Mouse (Mus musculus) kidney, adult 2 months (tissue): ENCODE data around the gene Ado. TPM values are rescaled to one million over a fixed set of nuclear protein-coding genes. Genes with fewer than 3 reads are reported as not detected.

Experiments used
- DNase-seq: peaks from one replicate; pipeline ENCODE4 v3.0.0; 2021
- H3K27ac ChIP-seq: fragments of 200-500 bp; 2 replicates; pipeline ENCODE4 v1.5.1; 2012; ENCODE audit warnings: low read depth, low read length, control low read depth, inconsistent platforms; ENCODE audit not compliant: insufficient read depth
- H3K27me3 ChIP-seq: fragments of 200-500 bp; replicated peaks from 2 replicates; pipeline ENCODE4 v1.6.1; 2012; ENCODE audit warnings: mild to moderate bottlenecking, moderate library complexity, low read length, inconsistent platforms; ENCODE audit not compliant: control insufficient read depth, insufficient read depth
- H3K36me3 ChIP-seq: fragments of 200-500 bp; 2 replicates; pipeline ENCODE4 v1.6.1; 2012; ENCODE audit warnings: mild to moderate bottlenecking, moderate library complexity, low read length, inconsistent platforms; ENCODE audit not compliant: control insufficient read depth, insufficient read depth
- H3K4me1 ChIP-seq: fragments of 200-500 bp; 2 replicates; pipeline ENCODE4 v1.6.1; 2011; ENCODE audit warnings: low read length; ENCODE audit not compliant: control insufficient read depth, insufficient read depth
- H3K4me3 ChIP-seq: fragments of 200-500 bp; 2 replicates; pipeline ENCODE4 v1.5.1; 2011; ENCODE audit warnings: mild to moderate bottlenecking, low read depth, low read length, control low read depth; ENCODE audit not compliant: insufficient read depth
- CTCF ChIP-seq: fragments of 200-500 bp; conservative IDR thresholded peaks from 2 replicates; pipeline ENCODE4 v1.5.1; 2011; ENCODE audit warnings: low read depth, mild to moderate bottlenecking, control low read depth, low read length, moderate library complexity, mixed read lengths; ENCODE audit not compliant: insufficient read depth, insufficient read length
- POLR2A ChIP-seq: fragments of 200-500 bp; IDR thresholded peaks from one replicate; pipeline ENCODE4 v1.6.1; 2011; ENCODE audit warnings: low read depth, low read length, control low read depth
- WGBS: fragments of 180-500 bp; shearing (Covaris S2); methylation state at CpG from one replicate; pipeline ENCODE4 v1.1.7; 2018; 5-methylcytosine and 5-hydroxymethylcytosine counted together
- polyA plus RNA-seq: library from polyadenylated mRNA; depleted of rRNA; stranded (reverse); fragments of >200 nt; gene quantifications from 2 replicates; pipeline ENCODE4 v1.2.3, GENCODE M21; 2012; rRNA removed

The Ado gene
- 7.7 and 10.1 TPM in 2 replicates for polyA plus RNA-seq

DNA sequence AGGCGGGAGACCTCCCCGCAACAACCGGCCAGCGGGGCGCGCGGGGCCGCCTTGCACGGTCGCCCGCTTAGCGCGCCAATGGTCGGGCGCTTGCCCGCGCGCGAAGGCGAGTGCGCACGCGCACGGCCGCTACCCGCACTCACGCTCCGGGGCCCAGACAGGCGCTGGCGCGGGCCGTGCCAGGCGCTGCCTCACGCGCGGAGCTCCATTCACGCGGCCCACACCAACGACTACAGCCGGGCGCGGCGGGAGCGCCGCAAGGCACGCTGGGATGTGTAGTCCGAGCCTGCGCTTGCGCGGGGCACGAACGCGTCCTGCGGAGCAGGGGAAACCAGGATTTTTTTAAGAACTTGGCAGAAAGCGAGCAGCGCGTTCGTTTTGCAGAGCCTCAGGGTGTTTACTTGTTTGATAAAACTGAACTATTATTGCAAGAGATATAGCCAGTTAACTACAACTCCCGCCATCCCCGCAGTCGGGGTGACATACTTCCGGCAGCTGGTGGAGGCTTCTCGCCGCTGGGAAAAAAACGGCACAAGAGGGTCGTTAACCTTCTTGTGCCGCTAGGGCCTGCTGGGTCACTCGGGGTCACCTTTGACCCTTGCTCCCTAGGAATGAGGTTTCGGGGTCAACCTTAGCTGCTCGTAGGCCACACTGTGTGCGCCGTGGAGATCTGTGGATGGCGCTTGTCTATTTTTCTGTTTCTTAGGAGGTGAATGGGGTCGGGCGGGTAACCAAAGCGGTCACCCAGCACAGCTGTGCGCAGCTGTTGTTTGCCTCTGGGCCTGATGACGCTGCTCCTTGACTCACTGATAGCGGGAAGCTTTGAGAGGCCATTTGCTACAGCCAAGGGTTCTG, at the start of gene Ado:
TSS of gene Ado (minus strand) at position 79 of the 855 bp plus-strand sequence.
- TF ChIP-seq CTCF (0 out of 2 replicates have a peak, but pooled peaks have one; percentile 12), POLR2A (no peak)
- WGBS: under 1% methylated on average over 79 of the region's 79 CpGs
- DNase-seq: peak; percentile 94

DNA sequence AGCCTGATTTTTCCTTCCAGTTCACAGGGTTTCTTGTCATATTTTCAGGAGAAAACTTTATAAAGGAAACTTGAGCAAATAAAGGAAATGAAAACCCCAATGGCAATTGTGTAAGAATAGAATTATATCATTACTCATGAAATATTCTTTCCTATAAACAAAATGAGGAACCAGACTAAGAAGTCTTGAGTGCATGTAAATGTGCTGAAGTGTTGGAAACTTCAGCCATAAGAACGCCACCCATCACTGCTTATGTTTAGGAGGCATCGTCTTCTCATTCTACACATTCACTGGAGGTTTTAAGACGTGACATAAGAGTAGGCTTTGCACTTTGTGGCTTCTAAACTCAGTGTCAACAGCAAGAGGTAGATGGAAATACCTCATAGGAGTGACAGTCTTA, 46.5 kb upstream of the Ado start:
- no peak for DNase-seq
- H3K4me1 ChIP-seq: no peaks in the 10 kb centered on the region
- H3K36me3 ChIP-seq: no peaks in the 10 kb centered on the region
- H3K27me3 ChIP-seq: no peaks in the 10 kb centered on the region
- no peak overlapping the region for H3K27ac ChIP-seq
- no peak overlapping the region for H3K4me3 ChIP-seq
- TF ChIP-seq POLR2A: no peak
- no peak for TF ChIP-seq CTCF
- WGBS: 91% methylated on average over 3 of the region's 3 CpGs

More for the DNA sequence above, at the start of gene Ado:
- Histone ChIP-seq H3K27ac (peak within 1 kb of the TSS; percentile 94), H3K4me1 (peaks cover 3% of the 10 kb centered on the region; the same call in 1 of the 2 replicates), H3K27me3 (no peaks in the 10 kb centered on the region), H3K4me3 (peak within 1 kb of the TSS; percentile 58), H3K36me3 (no peaks in the 10 kb centered on the region)

DNA sequence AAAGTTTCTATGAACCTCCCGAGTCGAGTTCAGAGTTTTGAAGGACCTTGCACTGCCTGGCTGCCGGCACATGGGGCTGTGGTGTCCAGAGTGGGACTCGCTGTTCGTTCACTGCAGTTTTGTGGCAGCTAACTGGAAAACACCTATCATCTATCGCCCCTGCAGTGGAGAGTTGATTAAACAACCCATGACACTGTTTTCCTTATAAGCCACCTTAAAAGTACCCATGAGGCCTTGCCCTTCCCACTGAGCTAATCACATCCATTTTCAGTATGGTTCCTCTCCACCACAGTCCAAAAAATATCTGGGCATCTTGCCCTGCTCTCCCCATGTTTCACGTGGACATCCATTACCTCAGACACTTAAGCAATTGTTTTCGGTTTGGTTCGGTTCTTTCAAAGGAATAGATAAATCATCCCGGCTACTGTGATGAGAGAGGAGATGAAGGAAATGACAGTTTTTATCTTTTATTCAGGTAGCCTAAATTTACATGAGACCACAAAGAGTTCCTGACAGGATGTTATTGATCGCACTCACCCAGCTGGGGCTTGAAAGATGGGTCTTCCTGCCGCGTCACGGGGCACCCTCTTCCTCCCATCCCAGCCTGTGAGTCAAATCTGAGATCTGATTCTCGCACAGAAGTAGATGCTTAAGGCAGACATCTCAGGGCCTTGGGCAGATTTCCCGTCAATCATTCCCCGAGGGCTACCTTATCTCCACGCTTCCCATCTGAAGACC, 37.3 kb upstream of the Ado start:
- TF ChIP-seq CTCF (no peak), POLR2A (no peak)
- no peak overlapping the region for H3K27ac ChIP-seq
- no peak overlapping the region for H3K4me3 ChIP-seq
- no peaks in the 10 kb centered on the region for H3K27me3 ChIP-seq
- 87% methylated on average over 18 of the region's 18 CpGs for WGBS
- no peaks in the 10 kb centered on the region for H3K36me3 ChIP-seq
- no peak for DNase-seq
- H3K4me1 ChIP-seq: no peaks in the 10 kb centered on the region

DNA sequence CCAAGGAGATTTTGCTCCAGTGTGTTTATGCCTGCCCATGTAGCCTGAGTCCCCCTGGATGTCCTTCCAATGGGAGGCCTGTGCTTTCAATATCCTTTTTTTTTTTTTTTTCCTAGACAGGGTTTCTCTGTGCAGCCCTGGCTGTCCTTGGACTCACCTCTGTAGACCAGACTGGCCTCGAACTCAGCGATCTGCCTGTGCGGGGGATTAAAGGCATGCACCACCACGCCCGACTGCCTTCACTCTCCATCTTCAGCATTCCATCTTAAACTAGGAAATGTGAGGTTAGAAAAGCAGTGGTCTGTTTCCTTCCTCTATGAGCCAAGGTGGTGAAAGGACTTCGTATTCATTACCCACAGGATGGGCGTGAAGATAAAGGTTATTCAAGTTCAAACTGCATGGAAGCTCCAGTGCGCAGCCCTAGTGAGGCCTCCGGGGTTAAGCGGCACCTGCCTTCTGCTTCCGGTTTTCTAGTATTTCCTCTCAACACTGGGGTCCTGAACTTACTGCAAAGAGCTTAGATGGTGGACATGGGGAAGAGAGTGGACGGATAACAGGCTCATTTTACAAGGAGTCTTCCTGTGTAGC, 33.0 kb upstream of the Ado start:
- Histone ChIP-seq H3K27me3 (no peaks in the 10 kb centered on the region), H3K36me3 (no peaks in the 10 kb centered on the region), H3K27ac (no peak overlapping the region), H3K4me3 (no peak overlapping the region), H3K4me1 (no peaks in the 10 kb centered on the region)
- no peak for DNase-seq
- 47% methylated on average over 12 of the region's 12 CpGs for whole genome bisulfite sequencing
- TF ChIP-seq CTCF (no peak), POLR2A (no peak)

DNA sequence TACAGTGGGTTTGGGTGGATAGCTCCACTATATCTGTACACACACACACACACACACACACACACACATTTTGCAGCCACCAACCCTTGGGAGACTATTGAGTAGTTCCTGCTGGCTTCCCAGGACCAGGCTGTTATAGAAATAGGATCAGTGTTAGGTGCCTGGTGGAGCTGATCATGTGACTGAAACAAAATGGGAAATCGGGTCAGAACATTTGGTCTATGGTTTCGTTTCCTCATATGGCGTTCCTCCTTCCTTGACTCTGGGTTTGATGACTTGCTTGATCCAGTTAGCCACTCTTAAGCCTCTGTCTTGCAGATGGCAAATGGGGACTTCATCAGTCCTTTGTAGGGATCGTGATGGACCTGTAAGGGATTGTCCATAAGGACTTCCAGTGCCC, 31.1 kb upstream of the Ado start:
- no peaks in the 10 kb centered on the region for H3K36me3 ChIP-seq
- H3K4me1 ChIP-seq: no peaks in the 10 kb centered on the region
- no peaks in the 10 kb centered on the region for H3K27me3 ChIP-seq
- WGBS: 93% methylated on average over 4 of the region's 4 CpGs
- DNase-seq: peak; percentile 7
- H3K27ac ChIP-seq: no peak overlapping the region
- no peak for TF ChIP-seq CTCF
- no peak for TF ChIP-seq POLR2A
- H3K4me3 ChIP-seq: no peak overlapping the region

DNA sequence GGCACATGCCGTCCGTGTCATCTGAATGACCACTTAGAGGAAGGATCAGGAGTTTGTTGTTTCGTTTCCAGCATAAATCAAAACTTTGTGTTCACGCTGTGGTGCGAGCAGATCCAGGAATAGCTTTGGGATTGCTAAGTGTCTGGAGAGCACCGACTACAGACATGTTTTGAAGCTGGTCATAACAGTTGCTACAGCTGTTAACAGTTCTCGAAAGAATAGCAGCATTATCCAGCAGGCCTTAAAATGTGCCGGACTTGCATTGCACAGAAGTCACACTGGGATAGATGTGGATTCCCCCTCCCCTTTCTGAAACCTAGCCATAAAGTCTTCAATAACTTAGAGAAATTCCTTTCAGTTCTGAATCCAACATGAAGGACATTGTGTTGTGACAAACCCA, 24.6 kb upstream of the Ado start:
- WGBS: 69% methylated on average over 8 of the region's 8 CpGs
- Histone ChIP-seq H3K27me3 (no peaks in the 10 kb centered on the region), H3K4me1 (no peaks in the 10 kb centered on the region), H3K27ac (no peak overlapping the region), H3K4me3 (no peak overlapping the region), H3K36me3 (no peaks in the 10 kb centered on the region)
- no peak for TF ChIP-seq CTCF
- no peak for TF ChIP-seq POLR2A
- DNase-seq: no peak

DNA sequence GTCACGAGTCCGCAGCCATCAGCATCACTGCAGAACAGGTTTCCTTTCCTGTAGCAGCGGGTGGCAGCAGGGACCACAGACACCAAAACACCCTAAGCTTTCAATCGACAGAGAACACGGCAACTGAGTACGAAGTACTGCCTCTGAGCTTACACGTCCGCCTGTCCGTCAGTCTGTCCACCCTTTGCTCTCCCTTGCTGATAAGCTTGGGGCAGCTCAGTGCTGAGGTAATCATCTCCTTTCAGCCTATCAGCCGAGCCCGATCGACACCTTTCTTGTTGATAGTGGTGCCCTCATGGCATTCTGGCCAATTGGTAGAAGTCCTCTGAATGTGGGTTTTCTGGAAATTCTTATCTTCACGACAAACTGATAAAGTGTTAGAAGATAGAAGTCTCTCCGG, 22.7 kb upstream of the Ado start:
- DNase-seq: no peak
- no peak overlapping the region for H3K27ac ChIP-seq
- H3K4me3 ChIP-seq: no peak overlapping the region
- TF ChIP-seq CTCF (no peak), POLR2A (no peak)
- H3K36me3 ChIP-seq: no peaks in the 10 kb centered on the region
- H3K4me1 ChIP-seq: no peaks in the 10 kb centered on the region
- H3K27me3 ChIP-seq: no peaks in the 10 kb centered on the region
- WGBS: 96% methylated on average over 14 of the region's 14 CpGs
